ENCODE assay signal across 1 mouse cellular context in the genomic region with DNA sequence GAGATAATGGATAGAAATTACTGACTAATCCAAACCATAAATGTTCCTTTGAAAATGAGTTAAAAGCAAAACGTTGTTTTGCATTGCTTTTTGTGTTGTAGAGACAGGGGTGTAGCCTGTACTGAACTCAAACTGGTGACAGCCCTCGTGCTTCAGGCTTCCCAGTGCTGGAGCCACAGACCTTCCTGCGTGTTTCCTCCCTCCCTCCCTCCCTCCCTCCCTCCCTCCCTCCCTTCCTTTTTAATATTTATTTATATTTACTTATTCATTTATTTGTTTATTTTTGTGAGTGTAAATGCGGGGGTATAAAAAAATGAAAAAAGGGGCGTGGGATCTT.
TF ChIP-seq lines count a peak whose summit lies in the region.

No protein-coding gene starts in this region.

TF ChIP-seq in MEL, 35 proteins besides CTCF, POLR2A, EP300 and RAD21 (continued from another document):
- TF ChIP-seq ETS1 (IDR thresholded peaks at IDR 0.05; ENCODE audit: low read depth, low read length) (no peak), RCOR1 (IDR thresholded peaks at IDR 0.05; ENCODE audit: low read depth, low read length) (no peak), SMC3 (IDR thresholded peaks at IDR 0.05; ENCODE audit: low read depth, low read length) (no peak), CHD2 (IDR thresholded peaks at IDR 0.05; ENCODE audit: low read length) (no peak), JUND (IDR thresholded peaks at IDR 0.05; ENCODE audit: low read depth, low read length) (no peak), POLR2AphosphoS2 (IDR thresholded peaks at IDR 0.05; ENCODE audit: low read length) (no peak)
